In genomic region chrX:110061870-110062269, GRCm38 (mm10) we compare ENCODE assay signal across 28 mouse cellular contexts.
"Had no signal": no experiment of that assay in that cellular context is flagged by ENCODE, and none has a peak within 500 bp of the region (broad histone marks: within the 10 kb centered on the region; RNA-seq: fewer than 3 reads in every experiment).

No protein-coding gene starts in this region.

- H3K36me3 ChIP-seq: limb, embryonic 10.5 days; limb, embryonic 12.5 days; limb, embryonic 13.5 days; limb, embryonic 15.5 days; liver, embryonic 12.5 days; liver, embryonic 13.5 days; liver, embryonic 15.5 days; lung, embryonic 15.5 days; midbrain, embryonic 10.5 days; midbrain, embryonic 12.5 days; midbrain, embryonic 13.5 days; midbrain, embryonic 15.5 days; neural tube, embryonic 12.5 days had no signal

- H3K4me1 ChIP-seq: limb, embryonic 10.5 days; limb, embryonic 12.5 days; limb, embryonic 13.5 days; limb, embryonic 15.5 days; liver, embryonic 12.5 days; liver, embryonic 13.5 days; liver, embryonic 15.5 days; lung, embryonic 15.5 days; megakaryocyte, embryonic 14.5 days; midbrain, embryonic 10.5 days; midbrain, embryonic 12.5 days; midbrain, embryonic 13.5 days; midbrain, embryonic 15.5 days; neural tube, embryonic 12.5 days had no signal

- H3K4me3 ChIP-seq: limb, embryonic 10.5 days; limb, embryonic 12.5 days; limb, embryonic 13.5 days; limb, embryonic 15.5 days; liver, embryonic 12.5 days; liver, embryonic 13.5 days; liver, embryonic 15.5 days; lung, embryonic 15.5 days; megakaryocyte, embryonic 14.5 days; midbrain, embryonic 10.5 days; midbrain, embryonic 12.5 days; midbrain, embryonic 13.5 days; midbrain, embryonic 15.5 days; myocyte; neural tube, embryonic 12.5 days had no signal

- H3K27ac ChIP-seq: limb, embryonic 10.5 days; limb, embryonic 12.5 days; limb, embryonic 13.5 days; limb, embryonic 15.5 days; liver, embryonic 12.5 days; liver, embryonic 13.5 days; liver, embryonic 14.5 days; liver, embryonic 15.5 days; lung, embryonic 15.5 days; macrophage; midbrain, embryonic 10.5 days; midbrain, embryonic 12.5 days; midbrain, embryonic 13.5 days; midbrain, embryonic 15.5 days; neural tube, embryonic 12.5 days had no signal

- H3K9me3 ChIP-seq: limb, embryonic 10.5 days; limb, embryonic 12.5 days; limb, embryonic 13.5 days; limb, embryonic 15.5 days; liver, embryonic 12.5 days; liver, embryonic 13.5 days; liver, embryonic 15.5 days; lung, embryonic 15.5 days; megakaryocyte, embryonic 14.5 days; midbrain, embryonic 10.5 days; midbrain, embryonic 12.5 days; midbrain, embryonic 13.5 days; midbrain, embryonic 15.5 days; neural tube, embryonic 12.5 days had no signal

- H3K9ac ChIP-seq: limb, embryonic 12.5 days; limb, embryonic 13.5 days; limb, embryonic 15.5 days; liver, embryonic 12.5 days; liver, embryonic 13.5 days; liver, embryonic 14.5 days; liver, embryonic 15.5 days; liver, postnatal 0 days; lung, embryonic 14.5 days; lung, embryonic 15.5 days; midbrain, embryonic 12.5 days; midbrain, embryonic 13.5 days; midbrain, embryonic 15.5 days; neural tube, embryonic 12.5 days had no signal

- H3K27me3 ChIP-seq: limb, embryonic 12.5 days; limb, embryonic 13.5 days; limb, embryonic 15.5 days; liver, embryonic 12.5 days; liver, embryonic 13.5 days; liver, embryonic 15.5 days; lung, embryonic 15.5 days; megakaryocyte, embryonic 14.5 days; midbrain, embryonic 12.5 days; midbrain, embryonic 13.5 days; midbrain, embryonic 15.5 days; neural tube, embryonic 12.5 days had no signal

- DNase-seq: left cerebral cortex, postnatal 4 days; liver; liver, embryonic 13.5 days; liver, postnatal 0 days; lung, adult 18-20 months; lung, adult 2 months; lung, embryonic 14.5 days; lung, postnatal 10 days; lung, postnatal 14 days; lung, postnatal 36 days; lung, postnatal 4 days; midbrain, embryonic 14.5 days had no signal
